8 mouse cellular contexts compared by ENCODE assay signal in the genomic region with DNA sequence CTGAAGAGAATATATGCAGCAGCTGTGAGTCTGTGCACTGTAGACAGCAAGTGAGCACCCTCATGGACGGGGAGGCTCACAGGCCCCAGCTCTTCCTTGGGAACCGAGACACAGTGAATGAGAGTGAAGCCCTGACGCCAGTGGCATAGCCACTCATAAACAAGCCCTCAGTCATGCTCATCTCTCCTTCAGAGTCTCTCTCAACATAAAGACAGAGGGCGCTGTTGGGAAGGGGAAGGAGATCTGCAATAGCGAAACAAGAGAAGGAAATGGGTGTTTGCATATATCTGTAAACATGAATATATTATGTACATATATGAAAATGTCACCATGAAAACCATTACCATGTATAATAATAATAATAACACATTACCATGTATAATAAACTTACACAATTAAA. TPM values are rescaled to one million over a fixed set of nuclear protein-coding genes. Genes with fewer than 3 reads are reported as not detected.
DNase-seq lines count a peak whose midpoint lies in the region; ATAC-seq and TF ChIP-seq lines count a peak whose summit lies in the region.

No protein-coding gene starts in this region.

- DNase-seq in adrenal gland, postnatal 14 days: peak; percentile 57
- no peak for DNase-seq in adrenal gland, postnatal 4 days (ENCODE audit: low spot score in 2 of 2)
- peak in 1 of 2 experiments; percentile 36 for DNase-seq in spleen, adult 2 months (ENCODE audit: low read depth in 1 of 2, low spot score in 2 of 2)
- no peak for DNase-seq in spleen, adult 18-20 months
- DNase-seq in liver, embryonic 11.5 days (ENCODE audit: low spot score): no peak
- peak; percentile 39 for DNase-seq in thymus, postnatal 25 days
- DNase-seq in ovary, postnatal 36 days (ENCODE audit: low spot score): no peak
- DNase-seq in kidney, postnatal 14 days: no peak

- H3K9me3 ChIP-seq in liver, embryonic 11.5 days (ENCODE audit: control insufficient read depth, low read length): no peaks in the 10 kb centered on the region

- no peak overlapping the region for H3K27ac ChIP-seq in spleen, adult 2 months (ENCODE audit: insufficient read depth, low read length)
- H3K27ac ChIP-seq in liver, embryonic 11.5 days (ENCODE audit: low read depth, low read length): no peak overlapping the region

- peak; percentile 22; the same call in 1 of the 2 replicates for TF ChIP-seq CTCF in spleen, adult 2 months (IDR thresholded peaks at IDR 0.05; ENCODE audit: extremely low read depth, insufficient read depth, insufficient read length, insufficient replicate concordance)

- H3K27me3 ChIP-seq in spleen, adult 2 months (ENCODE audit: control insufficient read depth, insufficient read depth, low read length): no peaks in the 10 kb centered on the region
- H3K27me3 ChIP-seq in liver, embryonic 11.5 days (replicated peaks; ENCODE audit: control insufficient read depth, insufficient read depth, low read length): no peaks in the 10 kb centered on the region

- H3K4me3 ChIP-seq in spleen, adult 2 months (ENCODE audit: extremely low read depth, insufficient read depth, insufficient read length): no peak overlapping the region
- H3K4me3 ChIP-seq in liver, embryonic 11.5 days (ENCODE audit: low read depth, low read length): no peak overlapping the region

- peak; percentile 53; the same call in 1 of the 2 replicates for ATAC-seq in liver, embryonic 11.5 days (replicated peaks; ENCODE audit: low FRiP score)

- H3K4me1 ChIP-seq in spleen, adult 2 months (ENCODE audit: control insufficient read depth, insufficient read depth, insufficient read length): no peaks in the 10 kb centered on the region
- no peaks in the 10 kb centered on the region for H3K4me1 ChIP-seq in liver, embryonic 11.5 days (replicated peaks; ENCODE audit: control insufficient read depth, insufficient read depth, low read length)

- peaks cover 14% of the 10 kb centered on the region for H3K36me3 ChIP-seq in spleen, adult 2 months (ENCODE audit: control insufficient read depth, insufficient read depth, low read length)
- peaks cover 53% of the 10 kb centered on the region for H3K36me3 ChIP-seq in liver, embryonic 11.5 days (ENCODE audit: control insufficient read depth, insufficient read depth, low read length)

- no peak overlapping the region for H3K9ac ChIP-seq in liver, embryonic 11.5 days (ENCODE audit: low read depth, low read length)

- no peak for TF ChIP-seq POLR2A in spleen, adult 2 months (IDR thresholded peaks at IDR 0.05; ENCODE audit: low read depth, low read length)

- no peak overlapping the region for H3K4me2 ChIP-seq in liver, embryonic 11.5 days

- WGBS in spleen, adult 2 months: 64% methylated on average over 5 of the region's 5 CpGs
- WGBS in liver, embryonic 11.5 days: 73% methylated on average over 5 of the region's 5 CpGs

RNA-seq across cellular contexts. Expression of gene Sap18, which starts 10.6 kb away (rescaled TPM):
- total RNA-seq in adrenal gland, postnatal 14 days (2021): 35.1 and 37.1 TPM in 2 replicates
- total RNA-seq in adrenal gland, postnatal 4 days (2021): 10 to 100 TPM; 62.5 to 77.9 TPM
- 3.5 and 6.2 TPM in 2 replicates for polyA plus RNA-seq in spleen, adult 2 months (2012; rRNA removed)
- 27.6 and 33.7 TPM in 2 replicates for polyA plus RNA-seq in liver, embryonic 11.5 days (2014; fragmentation: Nextera tagmentation; extraction: Ambion mirVana)

RNA-seq across cellular contexts. Expression of gene Ska3, which starts 17.4 kb away (rescaled TPM):
- 2.4 and 3.0 TPM in 2 replicates for total RNA-seq in adrenal gland, postnatal 14 days (2021)
- 10 to 100 TPM in 1 of 2 experiments, 1 to 10 TPM in 1; 8.0 to 11.4 TPM for total RNA-seq in adrenal gland, postnatal 4 days (2021)
- 0.84 and 0.85 TPM in 2 replicates for polyA plus RNA-seq in spleen, adult 2 months (2012; rRNA removed)
- 42.7 and 43.7 TPM in 2 replicates for polyA plus RNA-seq in liver, embryonic 11.5 days (2014; fragmentation: Nextera tagmentation; extraction: Ambion mirVana)

RNA-seq across cellular contexts. Expression of gene Mrpl57, which starts 17.5 kb away (rescaled TPM):
- total RNA-seq in adrenal gland, postnatal 14 days (2021): 98.1 and 113 TPM in 2 replicates
- total RNA-seq in adrenal gland, postnatal 4 days (2021): 100 to 1,000 TPM; 101 to 107 TPM
- 33.4 and 41.8 TPM in 2 replicates for polyA plus RNA-seq in spleen, adult 2 months (2012; rRNA removed)
- 262 and 264 TPM in 2 replicates for polyA plus RNA-seq in liver, embryonic 11.5 days (2014; fragmentation: Nextera tagmentation; extraction: Ambion mirVana)

RNA-seq across cellular contexts. Expression of gene Lats2, which starts 50.4 kb away (rescaled TPM):
- 37.0 and 45.3 TPM in 2 replicates for total RNA-seq in adrenal gland, postnatal 14 days (2021)
- 10 to 100 TPM; 33.5 to 35.8 TPM for total RNA-seq in adrenal gland, postnatal 4 days (2021)
- 35.2 and 47.3 TPM in 2 replicates for polyA plus RNA-seq in spleen, adult 2 months (2012; rRNA removed)
- 8.7 and 9.7 TPM in 2 replicates for polyA plus RNA-seq in liver, embryonic 11.5 days (2014; fragmentation: Nextera tagmentation; extraction: Ambion mirVana)

Comparison
In these comparisons a context has a peak if more than half of its experiments do, and no peak if none do; other contexts are left out.
1. DNase-seq: peak in adrenal gland, postnatal 14 days (single experiment) and thymus, postnatal 25 days (single experiment); none in adrenal gland, postnatal 4 days (0 of 2), spleen, adult 18-20 months (0 of 2), liver, embryonic 11.5 days (single experiment), ovary, postnatal 36 days (single experiment) and kidney, postnatal 14 days (single experiment).